Mouse (Mus musculus): ENCODE data around the gene Etl4.

GRCm38 (mm10) chr2:20291741-20292110, 382.1 kb downstream of the Etl4 start:
- TF ChIP-seq CTCF (IDR thresholded peaks at IDR 0.05; ENCODE audit: low read depth) (no peak), EP300 (IDR thresholded peaks at IDR 0.05; ENCODE audit: low read depth) (no peak)

All from liver, postnatal 0 days (tissue).